Mouse (Mus musculus) myocyte (in vitro differentiated cells): ENCODE measurements around the gene Recql5. TPM values are rescaled to one million over a fixed set of nuclear protein-coding genes. Genes with fewer than 3 reads are reported as not detected.

Experiments
- H3K27me3 ChIP-seq: one replicate; pipeline ENCODE4 v1.6.1; 2011; ENCODE audit not compliant: control insufficient read depth, insufficient read depth, insufficient read length
- H3K36me3 ChIP-seq: one replicate; pipeline ENCODE4 v1.6.1; 2011; ENCODE audit not compliant: control insufficient read depth, insufficient read depth
- H3K4me2 ChIP-seq: one replicate; pipeline ENCODE4 v1.6.1; 2011; ENCODE audit warnings: low read depth, control low read depth
- H3K4me3 ChIP-seq: one replicate; pipeline ENCODE4 v1.5.1; 2011; ENCODE audit warnings: mild to moderate bottlenecking, control low read depth, moderate library complexity
- H3K79me2 ChIP-seq: one replicate; pipeline ENCODE4 v1.6.1; 2011; ENCODE audit not compliant: control insufficient read depth, insufficient read depth
- H3ac ChIP-seq: one replicate; pipeline ENCODE4 v1.6.1; 2011; ENCODE audit not compliant: control insufficient read depth, insufficient read length
- CEBPB ChIP-seq: IDR thresholded peaks from 2 replicates; pipeline ENCODE4 v1.6.1; 2011; ENCODE audit warnings: mild to moderate bottlenecking, moderate library complexity; ENCODE audit not compliant: poor library complexity, insufficient read depth, severe bottlenecking
- E2F4 ChIP-seq: IDR thresholded peaks from one replicate; pipeline ENCODE4 v1.6.1; 2011; ENCODE audit warnings: mild to moderate bottlenecking, control low read depth, moderate library complexity; ENCODE audit not compliant: insufficient read depth
- MAX ChIP-seq: IDR thresholded peaks from one replicate; pipeline ENCODE4 v1.6.1; 2011; ENCODE audit warnings: low read depth, mild to moderate bottlenecking, control low read depth
- MYOD1 ChIP-seq, 3 experiments: IDR thresholded peaks; one replicate each; pipeline ENCODE4 v1.6.1; 2011; ENCODE audit warnings: control low read depth in 2 of 3, low read depth in 2 of 3, mild to moderate bottlenecking in 2 of 3, moderate library complexity in 1 of 3; ENCODE audit not compliant: insufficient read length in 2 of 3, control insufficient read depth in 1 of 3
- MYOG ChIP-seq, 3 experiments: IDR thresholded peaks; one replicate each; pipeline ENCODE4 v1.6.1; 2011; ENCODE audit warnings: control low read depth in 2 of 3, low read depth in 2 of 3, mild to moderate bottlenecking in 2 of 3; ENCODE audit not compliant: insufficient read length in 2 of 3, control insufficient read depth in 1 of 3, insufficient read depth in 1 of 3
- POLR2A ChIP-seq: IDR thresholded peaks from one replicate; pipeline ENCODE4 v1.6.1; 2011; ENCODE audit warnings: low read depth, mild to moderate bottlenecking, control low read depth, moderate library complexity; ENCODE audit not compliant: insufficient read length
- POLR2AphosphoS2 ChIP-seq: IDR thresholded peaks from one replicate; pipeline ENCODE4 v1.6.1; 2011; ENCODE audit warnings: low read depth, control low read depth; ENCODE audit not compliant: insufficient read length
- REST ChIP-seq: IDR thresholded peaks from one replicate; pipeline ENCODE4 v1.6.1; 2011; ENCODE audit warnings: mild to moderate bottlenecking, control low read depth, moderate library complexity; ENCODE audit not compliant: insufficient read depth, insufficient read length
- SRF ChIP-seq: IDR thresholded peaks from one replicate; pipeline ENCODE4 v1.6.1; 2011; ENCODE audit warnings: low read depth; ENCODE audit not compliant: control insufficient read depth, insufficient read length
- TCF12 ChIP-seq: IDR thresholded peaks from one replicate; pipeline ENCODE4 v1.6.1; 2011; ENCODE audit warnings: mild to moderate bottlenecking, control low read depth; ENCODE audit not compliant: poor library complexity, insufficient read depth, severe bottlenecking
- TCF3 ChIP-seq: IDR thresholded peaks from one replicate; pipeline ENCODE4 v1.6.1; 2011; ENCODE audit warnings: low read depth, control low read depth; ENCODE audit not compliant: insufficient read length
- USF1 ChIP-seq: IDR thresholded peaks from one replicate; pipeline ENCODE4 v1.6.1; 2011; ENCODE audit warnings: low read depth, mild to moderate bottlenecking, control low read depth, moderate library complexity
- polyA plus RNA-seq: library from polyadenylated mRNA; unstranded; fragments of >200 nt; fragmentation: generic; extraction: Trizol; gene quantifications from one replicate; pipeline ENCODE4 v1.2.1, GENCODE M21; 2012; ENCODE audit warnings: missing spikeins

Gene Recql5
- polyA plus RNA-seq, 1 experiment, result 13.1 TPM

DNA sequence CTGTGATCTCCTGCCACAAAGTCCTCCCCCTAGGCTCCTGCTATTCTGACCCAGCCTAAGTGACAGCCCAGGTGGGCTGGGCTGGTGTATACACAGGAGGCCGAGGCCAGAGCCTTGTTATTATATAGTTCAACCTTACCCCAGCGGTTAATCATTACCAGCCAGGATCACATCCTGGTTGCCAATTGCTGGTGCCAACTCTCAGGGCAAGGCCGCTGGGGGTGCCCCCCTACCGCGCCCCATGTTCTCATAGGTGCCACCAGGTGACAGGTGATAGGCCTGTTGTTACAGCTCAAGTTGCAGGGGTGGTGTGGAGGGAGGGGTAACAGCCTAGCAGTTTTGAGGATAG is 89.4 kb downstream of the Recql5 start:
- TF ChIP-seq TCF12 (no peak), E2F4 (no peak), POLR2AphosphoS2 (no peak), POLR2A (no peak), MYOD1 (IDR thresholded peaks at IDR 0.05; ENCODE audit: control insufficient read depth in 1 of 3, insufficient read length in 2 of 3, low read depth in 2 of 3) (no peak), TCF3 (no peak), MYOG (IDR thresholded peaks at IDR 0.05; ENCODE audit: control insufficient read depth in 1 of 3, insufficient read depth in 1 of 3, insufficient read length in 2 of 3, low read depth in 2 of 3) (no peak), SRF (no peak), CEBPB (no peak), USF1 (no peak), MAX (no peak), REST (no peak)
- H3K79me2 ChIP-seq, result no peaks in the 10 kb centered on the region
- H3K27me3 ChIP-seq, result peaks cover 67% of the 10 kb centered on the region
- H3ac ChIP-seq, result no peak overlapping the region
- H3K36me3 ChIP-seq, result no peaks in the 10 kb centered on the region
- H3K4me2 ChIP-seq, result no peak overlapping the region
- no peak overlapping the region for H3K4me3 ChIP-seq

DNA sequence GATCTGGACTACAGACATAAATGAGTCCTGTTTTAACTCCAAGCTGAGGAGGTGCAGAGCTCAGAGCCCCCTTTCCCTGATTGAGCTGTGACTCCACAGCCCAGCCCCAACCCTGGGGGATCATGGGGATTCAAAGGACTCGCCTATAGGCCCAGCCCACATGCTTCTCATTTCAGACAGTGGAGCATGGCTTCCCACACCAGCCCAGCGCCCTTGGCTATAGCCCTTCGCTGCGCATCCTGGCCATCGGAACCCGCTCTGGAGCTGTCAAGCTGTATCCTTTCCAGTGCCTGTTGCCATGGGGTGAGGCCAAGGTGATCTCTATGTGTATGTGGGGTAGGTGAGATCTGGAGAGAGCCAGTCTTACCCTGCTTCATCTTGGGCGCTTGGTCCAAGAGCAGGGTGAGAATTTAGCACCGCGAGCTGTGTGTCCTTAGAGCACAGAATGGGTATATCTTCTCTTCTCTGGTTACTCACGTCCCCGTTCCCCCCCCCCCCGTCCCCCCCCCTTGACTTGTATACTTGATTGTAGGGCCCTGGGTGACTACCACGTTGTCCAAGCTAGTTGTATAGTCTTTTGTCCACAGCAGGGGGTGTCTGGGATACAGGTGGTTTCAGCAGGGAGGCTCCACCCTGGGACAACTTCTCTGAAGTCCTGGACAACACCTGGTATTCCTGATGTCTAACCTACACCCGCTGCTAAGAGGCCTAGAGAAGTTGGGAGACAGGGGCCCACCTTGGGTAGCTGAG is 90.0 kb downstream of the Recql5 start:
- no peaks in the 10 kb centered on the region for H3K36me3 ChIP-seq
- no peak overlapping the region for H3K4me2 ChIP-seq
- TF ChIP-seq CEBPB, result no peak
- TF ChIP-seq MYOD1 (IDR thresholded peaks at IDR 0.05; ENCODE audit: control insufficient read depth in 1 of 3, insufficient read length in 2 of 3, low read depth in 2 of 3), result no peak
- no peak for TF ChIP-seq MYOG (IDR thresholded peaks at IDR 0.05; ENCODE audit: control insufficient read depth in 1 of 3, insufficient read depth in 1 of 3, insufficient read length in 2 of 3, low read depth in 2 of 3)
- TF ChIP-seq REST, result no peak
- no peak for TF ChIP-seq TCF12
- TF ChIP-seq POLR2AphosphoS2, result no peak
- no peak for TF ChIP-seq POLR2A
- no peak for TF ChIP-seq USF1
- no peak for TF ChIP-seq E2F4
- H3ac ChIP-seq, result no peak overlapping the region
- H3K4me3 ChIP-seq, result no peak overlapping the region
- H3K79me2 ChIP-seq, result no peaks in the 10 kb centered on the region
- H3K27me3 ChIP-seq, result peaks cover 66% of the 10 kb centered on the region

Other genes with a start within 250 kb of the Recql5 start
- 71.2 TPM for gene Grb2, start 224.9 kb downstream of the Recql5 start, polyA plus RNA-seq
- gene Tmem94, start 168.0 kb downstream of the Recql5 start, polyA plus RNA-seq, result 19.6 TPM
- 8.0 TPM for gene Caskin2, start 119.8 kb downstream of the Recql5 start, polyA plus RNA-seq
- 15.6 TPM for gene Tsen54, start 118.8 kb downstream of the Recql5 start, polyA plus RNA-seq
- gene Llgl2, start 109.4 kb downstream of the Recql5 start, polyA plus RNA-seq, result 0.43 TPM
- gene Myo15b, start 75.1 kb downstream of the Recql5 start, polyA plus RNA-seq, result 0.23 TPM
- gene Smim5, start 33.5 kb downstream of the Recql5 start, polyA plus RNA-seq, result 49.4 TPM
- gene Smim6, start 21.5 kb downstream of the Recql5 start, polyA plus RNA-seq, result 7.8 TPM
- gene Sap30bp, start 195 bp downstream of the Recql5 start, polyA plus RNA-seq, result 84.9 TPM
- 1.2 TPM for gene Itgb4, start 41.2 kb upstream of the Recql5 start, polyA plus RNA-seq
- gene Galk1, start 79.2 kb upstream of the Recql5 start, polyA plus RNA-seq, result 172 TPM
- 502 TPM for gene H3f3b, start 94.5 kb upstream of the Recql5 start, polyA plus RNA-seq
- gene Unk, start 96.8 kb upstream of the Recql5 start, polyA plus RNA-seq, result 15.3 TPM
- gene Unc13d, start 144.5 kb upstream of the Recql5 start, polyA plus RNA-seq, result 9.1 TPM
- 156 TPM for gene Wbp2, start 153.5 kb upstream of the Recql5 start, polyA plus RNA-seq
- gene Trim47, start 193.7 kb upstream of the Recql5 start, polyA plus RNA-seq, result 101 TPM
- gene Trim65, start 197.7 kb upstream of the Recql5 start, polyA plus RNA-seq, result 1.9 TPM
- gene Mrpl38, start 205.4 kb upstream of the Recql5 start, polyA plus RNA-seq, result 141 TPM
- gene Fbf1, start 234.7 kb upstream of the Recql5 start, polyA plus RNA-seq, result 41.7 TPM